Mouse (Mus musculus): ENCODE data around the gene Krtap19-9b. TPM values are rescaled to one million over a fixed set of nuclear protein-coding genes. Genes with fewer than 3 reads are reported as not detected.

Krtap19-9b gene
- not detected in 2 replicates for polyA plus RNA-seq (2012; rRNA removed)

DNA sequence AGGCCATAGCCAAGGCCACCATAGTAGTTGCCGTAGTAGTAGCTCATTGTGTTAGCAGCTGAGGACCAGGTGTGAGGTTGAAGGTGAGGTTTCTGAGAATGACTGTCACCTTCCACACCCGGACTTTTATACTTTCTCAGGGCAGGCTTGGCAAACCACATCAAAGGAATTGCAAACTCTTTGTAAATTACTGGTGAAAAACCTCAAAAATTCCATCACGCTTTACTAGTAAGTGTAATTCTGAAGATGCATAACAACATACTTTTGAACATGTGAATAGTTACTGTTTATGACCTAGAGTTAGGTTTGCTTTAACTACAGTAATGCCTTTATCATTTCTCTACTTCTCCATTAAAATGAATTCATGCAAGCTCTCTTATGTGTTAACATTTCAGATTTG lies at the start of gene Krtap19-9b:
Krtap19-9b (minus strand) TSS at position 101 of the 400 bp plus-strand sequence.
- Histone ChIP-seq H3K27ac (ENCODE audit: insufficient read depth, low read length) (no peak within 1 kb of the TSS), H3K27me3 (ENCODE audit: control insufficient read depth, insufficient read depth, low read length) (no peaks in the 10 kb centered on the region), H3K4me1 (ENCODE audit: control insufficient read depth, insufficient read depth, low read length) (no peaks in the 10 kb centered on the region), H3K4me3 (replicated peaks; ENCODE audit: insufficient read depth, low read depth, low read length) (no peak within 1 kb of the TSS)
- WGBS = 95% methylated on average over 3 of the region's 3 CpGs
- no peak for DNase-seq
- TF ChIP-seq CTCF (IDR thresholded peaks at IDR 0.05; ENCODE audit: borderline replicate concordance, insufficient read depth, low read depth, low read length) (no peak), POLR2A (IDR thresholded peaks at IDR 0.05; ENCODE audit: borderline replicate concordance, insufficient read depth, low read length) (no peak)

DNA sequence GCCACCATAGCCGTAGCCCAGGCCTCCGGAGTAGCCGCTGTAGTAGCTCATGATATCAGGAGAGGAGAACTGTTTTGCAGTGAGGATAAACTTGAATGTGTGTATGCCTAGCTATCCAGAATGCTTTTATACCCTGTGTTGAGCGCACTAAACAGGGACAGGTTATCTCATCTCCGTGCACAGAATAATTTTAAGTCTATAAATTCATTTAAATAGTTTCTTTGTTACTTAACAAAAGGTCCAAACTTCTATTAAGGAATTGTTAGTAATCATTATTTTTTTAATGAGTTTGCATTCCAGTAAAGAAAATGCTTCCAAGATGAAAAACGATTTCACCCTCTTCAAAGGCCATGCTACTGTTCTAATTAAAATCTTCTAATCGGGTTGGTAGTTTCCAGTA lies 30.7 kb upstream of the Krtap19-9b start, which contains the start of gene Krtap16-3:
Krtap16-3 (minus strand) TSS at position 101 of the 400 bp plus-strand sequence.
- WGBS = 91% methylated on average over 7 of the region's 7 CpGs
- H3K27ac ChIP-seq (ENCODE audit: insufficient read depth, low read length) = no peak within 1 kb of the TSS

DNA sequence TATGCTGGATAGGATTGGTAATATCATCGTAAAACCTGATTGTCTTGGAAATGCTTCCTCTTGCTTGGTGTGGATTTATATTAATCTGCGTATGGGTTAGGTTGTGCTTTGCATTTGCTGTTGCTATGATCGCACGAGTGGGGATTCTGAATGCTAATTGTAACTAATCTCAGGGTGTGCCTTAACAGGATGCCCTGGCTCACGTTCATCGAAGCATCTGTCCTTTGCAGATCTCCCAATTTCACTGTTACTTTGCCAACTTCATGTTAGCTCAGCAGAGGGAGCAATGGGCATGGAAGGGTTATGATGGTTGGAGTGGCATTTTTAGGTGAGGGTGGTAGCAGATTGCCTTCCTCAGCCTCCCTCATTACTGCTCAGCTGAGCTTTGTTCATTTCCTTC lies 9.0 kb upstream of the Krtap19-9b start:
- no peaks in the 10 kb centered on the region for H3K4me1 ChIP-seq (ENCODE audit: control insufficient read depth, insufficient read depth, low read length)
- WGBS = 19% methylated on average over 6 of the region's 6 CpGs
- H3K27ac ChIP-seq (ENCODE audit: insufficient read depth, low read length) = no peak overlapping the region
- no peak for DNase-seq
- H3K27me3 ChIP-seq (ENCODE audit: control insufficient read depth, insufficient read depth, low read length) = no peaks in the 10 kb centered on the region
- no peak for TF ChIP-seq POLR2A (IDR thresholded peaks at IDR 0.05; ENCODE audit: borderline replicate concordance, insufficient read depth, low read length)
- H3K4me3 ChIP-seq (replicated peaks; ENCODE audit: insufficient read depth, low read depth, low read length) = no peak overlapping the region

More for the DNA sequence above, 30.7 kb upstream of the Krtap19-9b start, which contains the start of gene Krtap16-3:
- H3K4me3 ChIP-seq (replicated peaks; ENCODE audit: insufficient read depth, low read depth, low read length) = no peak within 1 kb of the TSS
- DNase-seq = no peak
- H3K27me3 ChIP-seq (ENCODE audit: control insufficient read depth, insufficient read depth, low read length) = no peaks in the 10 kb centered on the region
- no peak for TF ChIP-seq POLR2A (IDR thresholded peaks at IDR 0.05; ENCODE audit: borderline replicate concordance, insufficient read depth, low read length)
- H3K4me1 ChIP-seq (ENCODE audit: control insufficient read depth, insufficient read depth, low read length) = no peaks in the 10 kb centered on the region

DNA sequence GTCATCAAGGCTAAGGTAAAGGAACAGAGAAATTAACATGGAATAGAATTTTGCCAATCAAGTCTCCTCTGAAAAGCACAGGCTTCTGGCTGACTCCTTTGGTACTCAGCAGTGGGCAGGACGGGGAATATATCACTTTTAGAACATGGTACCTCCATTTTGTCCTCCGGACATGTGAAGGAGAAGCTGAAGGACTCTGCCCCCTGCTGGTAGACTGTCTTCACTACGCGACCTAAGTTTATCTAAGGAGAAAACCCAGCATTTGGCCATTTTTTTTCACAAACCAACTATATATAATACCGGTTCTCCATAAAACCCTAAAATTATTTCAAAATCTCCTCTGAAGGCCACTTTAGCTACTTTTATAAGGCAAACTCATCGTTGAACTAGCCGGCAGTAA lies 6.2 kb upstream of the Krtap19-9b start:
- no peak overlapping the region for H3K27ac ChIP-seq (ENCODE audit: insufficient read depth, low read length)
- TF ChIP-seq POLR2A (IDR thresholded peaks at IDR 0.05; ENCODE audit: borderline replicate concordance, insufficient read depth, low read length) (no peak), CTCF (IDR thresholded peaks at IDR 0.05; ENCODE audit: borderline replicate concordance, insufficient read depth, low read depth, low read length) (no peak)
- H3K27me3 ChIP-seq (ENCODE audit: control insufficient read depth, insufficient read depth, low read length) = no peaks in the 10 kb centered on the region
- H3K4me3 ChIP-seq (replicated peaks; ENCODE audit: insufficient read depth, low read depth, low read length) = no peak overlapping the region
- 75% methylated on average over 7 of the region's 7 CpGs for whole genome bisulfite sequencing
- DNase-seq = no peak
- no peaks in the 10 kb centered on the region for H3K4me1 ChIP-seq (ENCODE audit: control insufficient read depth, insufficient read depth, low read length)

DNA sequence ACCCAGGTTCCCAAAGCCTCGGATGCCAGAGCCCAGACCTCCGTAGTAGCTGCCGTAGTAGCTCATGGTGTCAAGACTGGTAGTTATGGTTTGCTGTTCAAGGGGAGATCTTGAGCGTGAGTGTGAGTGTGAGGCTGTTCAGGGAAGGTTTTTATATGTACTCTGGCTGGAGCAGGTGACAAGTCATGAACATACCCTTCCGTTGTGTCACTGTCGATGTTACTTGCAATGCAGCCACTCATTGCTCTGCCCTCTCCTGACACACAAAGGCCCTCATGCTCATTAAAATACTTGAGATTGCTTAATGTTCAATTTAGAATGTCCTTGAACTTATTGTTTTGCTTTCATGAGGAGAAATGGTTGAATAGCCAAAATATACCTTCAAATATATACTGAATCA lies 35.7 kb downstream of the Krtap19-9b start, which contains the start of gene Krtap19-5:
Krtap19-5 (minus strand) TSS at position 101 of the 400 bp plus-strand sequence.
- TF ChIP-seq CTCF (IDR thresholded peaks at IDR 0.05; ENCODE audit: borderline replicate concordance, insufficient read depth, low read depth, low read length) (no peak), POLR2A (IDR thresholded peaks at IDR 0.05; ENCODE audit: borderline replicate concordance, insufficient read depth, low read length) (no peak)
- H3K27ac ChIP-seq (ENCODE audit: insufficient read depth, low read length) = no peak within 1 kb of the TSS
- WGBS = 95% methylated on average over 6 of the region's 6 CpGs
- no peaks in the 10 kb centered on the region for H3K27me3 ChIP-seq (ENCODE audit: control insufficient read depth, insufficient read depth, low read length)
- DNase-seq = no peak
- H3K4me3 ChIP-seq (replicated peaks; ENCODE audit: insufficient read depth, low read depth, low read length) = no peak within 1 kb of the TSS
- H3K4me1 ChIP-seq (ENCODE audit: control insufficient read depth, insufficient read depth, low read length) = no peaks in the 10 kb centered on the region

DNA sequence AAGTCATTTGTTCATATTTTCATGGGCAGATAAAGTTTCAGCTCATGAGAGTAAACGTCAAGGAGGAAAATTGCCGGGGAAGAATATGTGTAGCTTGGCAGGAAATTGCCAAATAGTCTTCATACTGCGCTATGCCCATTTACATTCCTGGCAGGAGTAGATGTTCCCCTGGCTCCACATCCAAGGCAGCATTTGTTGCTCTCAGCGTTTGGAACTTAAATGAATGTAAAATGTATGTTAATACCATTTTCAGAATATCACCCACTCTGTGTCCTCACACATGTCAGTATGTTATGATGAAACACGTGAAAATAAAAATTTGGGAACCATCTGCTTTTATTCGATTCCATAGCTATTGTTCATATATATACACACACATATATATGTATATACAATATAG lies 45.2 kb downstream of the Krtap19-9b start:
- Histone ChIP-seq H3K4me1 (ENCODE audit: control insufficient read depth, insufficient read depth, low read length) (no peaks in the 10 kb centered on the region), H3K27ac (ENCODE audit: insufficient read depth, low read length) (no peak overlapping the region), H3K4me3 (replicated peaks; ENCODE audit: insufficient read depth, low read depth, low read length) (no peak overlapping the region), H3K27me3 (ENCODE audit: control insufficient read depth, insufficient read depth, low read length) (no peaks in the 10 kb centered on the region)
- 69% methylated on average over 6 of the region's 6 CpGs for WGBS
- no peak for DNase-seq
- TF ChIP-seq POLR2A (IDR thresholded peaks at IDR 0.05; ENCODE audit: borderline replicate concordance, insufficient read depth, low read length) = no peak
- TF ChIP-seq CTCF (IDR thresholded peaks at IDR 0.05; ENCODE audit: borderline replicate concordance, insufficient read depth, low read depth, low read length) = no peak

DNA sequence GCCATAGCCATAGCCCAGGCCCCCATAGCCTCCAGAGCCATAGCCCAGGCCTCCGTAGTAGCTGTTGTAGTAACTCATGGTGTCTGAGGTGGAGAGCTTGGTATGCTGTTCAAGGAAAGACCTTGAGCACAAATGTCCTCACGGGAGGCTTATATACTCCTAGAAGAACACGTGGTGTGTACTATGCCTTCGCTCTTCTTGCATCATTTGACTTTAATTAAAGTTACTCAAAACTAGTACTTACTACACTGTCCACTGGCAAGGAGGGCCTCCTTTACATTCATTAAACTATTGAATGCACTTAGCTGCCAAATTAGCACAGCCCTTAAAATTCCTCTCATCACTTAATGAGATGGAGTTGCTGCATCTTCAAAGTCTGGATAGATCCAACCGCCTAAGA lies 47.1 kb downstream of the Krtap19-9b start, which contains the start of gene Krtap19-4:
Krtap19-4 (minus strand) TSS at position 101 of the 400 bp plus-strand sequence.
- Histone ChIP-seq H3K27ac (ENCODE audit: insufficient read depth, low read length) (no peak within 1 kb of the TSS), H3K4me1 (ENCODE audit: control insufficient read depth, insufficient read depth, low read length) (no peaks in the 10 kb centered on the region), H3K27me3 (ENCODE audit: control insufficient read depth, insufficient read depth, low read length) (no peaks in the 10 kb centered on the region), H3K4me3 (replicated peaks; ENCODE audit: insufficient read depth, low read depth, low read length) (no peak within 1 kb of the TSS)
- TF ChIP-seq CTCF (IDR thresholded peaks at IDR 0.05; ENCODE audit: borderline replicate concordance, insufficient read depth, low read depth, low read length) (no peak), POLR2A (IDR thresholded peaks at IDR 0.05; ENCODE audit: borderline replicate concordance, insufficient read depth, low read length) (no peak)
- no peak for DNase-seq
- WGBS = 93% methylated on average over 5 of the region's 5 CpGs

Other genes with a start within 250 kb of the Krtap19-9b start
- not detected in 2 replicates for gene 2310061N02Rik, start 224.3 kb downstream of the Krtap19-9b start, polyA plus RNA-seq (2012; rRNA removed)
- gene Krtap13-1, start 203.4 kb downstream of the Krtap19-9b start, polyA plus RNA-seq (2012; rRNA removed) = not detected in 2 replicates
- not detected in 2 replicates for gene Krtap13, start 180.6 kb downstream of the Krtap19-9b start, polyA plus RNA-seq (2012; rRNA removed)
- gene 2310034C09Rik, start 173.4 kb downstream of the Krtap19-9b start, polyA plus RNA-seq (2012; rRNA removed) = not detected in 2 replicates
- gene 2310057N15Rik, start 158.1 kb downstream of the Krtap19-9b start, polyA plus RNA-seq (2012; rRNA removed) = not detected in 2 replicates
- not detected in 2 replicates for gene Gm5965, start 154.4 kb downstream of the Krtap19-9b start, polyA plus RNA-seq (2012; rRNA removed)
- not detected in 2 replicates for gene Gm20741, start 120.0 kb downstream of the Krtap19-9b start, polyA plus RNA-seq (2012; rRNA removed)
- gene Krtap15, start 112.0 kb downstream of the Krtap19-9b start, polyA plus RNA-seq (2012; rRNA removed) = not detected in 2 replicates
- not detected in 2 replicates for gene Krtap14, start 106.1 kb downstream of the Krtap19-9b start, polyA plus RNA-seq (2012; rRNA removed)
- gene Krtap19-1, start 62.9 kb downstream of the Krtap19-9b start, polyA plus RNA-seq (2012; rRNA removed) = not detected in 2 replicates
- not detected in 2 replicates for gene Krtap19-2, start 58.0 kb downstream of the Krtap19-9b start, polyA plus RNA-seq (2012; rRNA removed)
- not detected in 2 replicates for gene Krtap19-3, start 54.2 kb downstream of the Krtap19-9b start, polyA plus RNA-seq (2012; rRNA removed)
- gene Krtap19-4, start 47.2 kb downstream of the Krtap19-9b start, polyA plus RNA-seq (2012; rRNA removed) = not detected in 2 replicates
- not detected in 2 replicates for gene Krtap19-5, start 35.8 kb downstream of the Krtap19-9b start, polyA plus RNA-seq (2012; rRNA removed)
- not detected in 2 replicates for gene Krtap16-3, start 30.6 kb upstream of the Krtap19-9b start, polyA plus RNA-seq (2012; rRNA removed)
- gene Krtap22-2, start 78.5 kb upstream of the Krtap19-9b start, polyA plus RNA-seq (2012; rRNA removed) = not detected in 2 replicates
- not detected in 2 replicates for gene Gm10229, start 83.0 kb upstream of the Krtap19-9b start, polyA plus RNA-seq (2012; rRNA removed)
- not detected in 2 replicates for gene Krtap6-1, start 99.4 kb upstream of the Krtap19-9b start, polyA plus RNA-seq (2012; rRNA removed)
- gene Gm10228, start 109.2 kb upstream of the Krtap19-9b start, polyA plus RNA-seq (2012; rRNA removed) = not detected in 2 replicates
- not detected in 2 replicates for gene Krtap6-5, start 115.6 kb upstream of the Krtap19-9b start, polyA plus RNA-seq (2012; rRNA removed)
- not detected in 2 replicates for gene 1110025L11Rik, start 131.7 kb upstream of the Krtap19-9b start, polyA plus RNA-seq (2012; rRNA removed)
- not detected in 2 replicates for gene Krtap6-3, start 151.8 kb upstream of the Krtap19-9b start, polyA plus RNA-seq (2012; rRNA removed)
- gene Gm6358, start 208.6 kb upstream of the Krtap19-9b start, polyA plus RNA-seq (2012; rRNA removed) = not detected in 2 replicates
- not detected in 2 replicates for gene Gm10061, start 218.8 kb upstream of the Krtap19-9b start, polyA plus RNA-seq (2012; rRNA removed)
- not detected in 2 replicates for gene Gm9789, start 225.7 kb upstream of the Krtap19-9b start, polyA plus RNA-seq (2012; rRNA removed)
- gene Gm7735, start 237.2 kb upstream of the Krtap19-9b start, polyA plus RNA-seq (2012; rRNA removed) = not detected in 2 replicates
- not detected in 2 replicates for gene 1110057P08Rik, start 242.5 kb upstream of the Krtap19-9b start, polyA plus RNA-seq (2012; rRNA removed)